ENCODE assay signal across 8 mouse cellular contexts in the genomic region with DNA sequence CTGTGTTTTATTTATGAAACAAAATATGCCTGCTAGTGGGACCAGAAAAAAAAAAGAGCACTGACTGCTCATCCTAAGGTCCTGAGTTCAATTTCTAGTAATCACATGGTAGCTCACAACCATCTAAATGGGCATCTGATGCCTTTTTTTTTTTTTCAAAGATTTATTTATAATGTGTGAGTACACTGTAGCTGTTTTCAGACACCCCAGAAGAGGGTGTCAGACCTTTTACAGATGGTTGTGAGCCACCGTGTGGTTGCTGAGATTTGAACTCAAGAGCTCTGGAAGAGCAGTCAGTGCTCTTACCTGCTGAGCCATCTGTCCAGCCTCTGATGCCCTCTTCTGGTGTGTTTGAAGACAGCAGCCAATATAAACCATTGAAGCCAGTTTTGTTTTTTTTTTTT. TPM values are rescaled to one million over a fixed set of nuclear protein-coding genes. Genes with fewer than 3 reads are reported as not detected.
DNase-seq lines count a peak whose midpoint lies in the region; ATAC-seq and TF ChIP-seq lines count a peak whose summit lies in the region.

No protein-coding gene starts in this region.

- ATAC-seq in CD4-positive, CD25-positive, alpha-beta regulatory T cell, adult 4 months = no peak
- no peak for ATAC-seq in hindbrain, postnatal 0 days

- no peak for TF ChIP-seq EP300 in CH12.LX (IDR thresholded peaks at IDR 0.05; ENCODE audit: low read length)

- in situ Hi-C loops in CH12.LX (cut with MboI; ENCODE audit: low pct_ligation_motif_present, low pct_unique_long_range_greater_than_20kb, low sequenced_read_pairs) = loop anchor here (25.0 kb wide), 1 partner anchor 408 kb away; a partner anchor contains a TSS

- H3K4me3 ChIP-seq in layer of hippocampus, adult 2 months = no peak overlapping the region
- no peak overlapping the region for H3K4me3 ChIP-seq in CH12.LX (replicated peaks in 1 of 3; ENCODE audit: low read depth in 2 of 3, low read length in 2 of 3, poor library complexity in 1 of 3)
- H3K4me3 ChIP-seq in hindbrain, postnatal 0 days (ENCODE audit: low read length) = no peak overlapping the region

- H3K4me2 ChIP-seq in CH12.LX (ENCODE audit: insufficient read depth, low read depth, poor library complexity, severe bottlenecking) = no peak overlapping the region
- no peak overlapping the region for H3K4me2 ChIP-seq in hindbrain, postnatal 0 days (ENCODE audit: low read depth, low read length)

- TF ChIP-seq RAD21 in CH12.LX (IDR thresholded peaks at IDR 0.05; ENCODE audit: low read depth, low read length) = no peak

- peaks cover 0 to 22% of the 10 kb centered on the region in 2 experiments; a peak in 2 of 4 replicates for H3K4me1 ChIP-seq in CH12.LX (ENCODE audit: control insufficient read depth in 1 of 2, insufficient read depth in 2 of 2)
- H3K4me1 ChIP-seq in hindbrain, postnatal 0 days (ENCODE audit: insufficient read depth, low read length) = 0 out of 2 replicates have a peak, but pooled peaks cover 7% of the 10 kb centered on the region

- peaks cover 11% of the 10 kb centered on the region for H3K79me2 ChIP-seq in CH12.LX (replicated peaks; ENCODE audit: control insufficient read depth, extremely low read depth, insufficient read depth, poor library complexity, severe bottlenecking)

- TF ChIP-seq CTCF in layer of hippocampus, adult 2 months (conservative IDR thresholded peaks at IDR 0.05) = peak; percentile 65
- TF ChIP-seq CTCF in CH12.LX (conservative IDR thresholded peaks at IDR 0.05 in 1 of 2, IDR thresholded peaks at IDR 0.05 in 1 of 2; ENCODE audit: low read depth in 2 of 2, low read length in 2 of 2) = peak; percentile 38 to 54; a peak in 3 of 4 replicates
- peak; percentile 53 for TF ChIP-seq CTCF in hindbrain, postnatal 0 days (IDR thresholded peaks at IDR 0.05; ENCODE audit: low read depth)

- TF ChIP-seq POLR2A in CH12.LX (IDR thresholded peaks at IDR 0.05; ENCODE audit: low read depth, low read length) = no peak; the same call in 1 of the 2 replicates

- H3K9me3 ChIP-seq in CH12.LX (replicated peaks; ENCODE audit: low read length) = no peaks in the 10 kb centered on the region
- H3K9me3 ChIP-seq in hindbrain, postnatal 0 days (ENCODE audit: low read length) = no peaks in the 10 kb centered on the region

- H3K36me3 ChIP-seq in CH12.LX (replicated peaks in 1 of 2; ENCODE audit: control insufficient read depth in 1 of 2, insufficient read depth in 1 of 2, low read length in 1 of 2) = peaks cover 17 to 23% of the 10 kb centered on the region in 2 experiments
- peaks cover 9% of the 10 kb centered on the region for H3K36me3 ChIP-seq in hindbrain, postnatal 0 days (ENCODE audit: insufficient read depth, low read length)

- no peaks in the 10 kb centered on the region for H3K27me3 ChIP-seq in CH12.LX (replicated peaks)
- H3K27me3 ChIP-seq in hindbrain, postnatal 0 days (ENCODE audit: insufficient read depth, low read length) = no peaks in the 10 kb centered on the region

- dilution Hi-C loops in CH12.LX (cut with MboI; ENCODE audit: extremely low pct_ligation_motif_present, extremely low pct_unique_long_range_greater_than_20kb, low sequenced_read_pairs) = no loop called here

- H3K9ac ChIP-seq in CH12.LX (ENCODE audit: insufficient read depth, low read depth) = no peak overlapping the region
- H3K9ac ChIP-seq in hindbrain, postnatal 0 days (replicated peaks; ENCODE audit: low read length) = no peak overlapping the region

- 55% methylated on average over 1 of the region's 1 CpGs for WGBS in hindbrain, postnatal 0 days

- peak; percentile 62 for DNase-seq in CD4-positive, CD25-positive, alpha-beta regulatory T cell, adult 2 months (ENCODE audit: low read depth, low spot score)
- no peak for DNase-seq in layer of hippocampus, adult 2 months (ENCODE audit: low spot score in 2 of 2)
- DNase-seq in layer of hippocampus, adult 11-12 months (ENCODE audit: low spot score) = no peak
- peak; percentile 63 for DNase-seq in CH12.LX (ENCODE audit: extremely low read depth)
- no peak for DNase-seq in hindbrain, postnatal 0 days (ENCODE audit: low spot score)
- DNase-seq in urinary bladder, postnatal 36 days (ENCODE audit: low spot score in 2 of 2) = no peak
- DNase-seq in cerebellum, adult 9-10 months = no peak

- no peak overlapping the region for H3K27ac ChIP-seq in layer of hippocampus, adult 2 months
- H3K27ac ChIP-seq in CH12.LX (ENCODE audit: insufficient read depth, low read depth) = no peak overlapping the region
- H3K27ac ChIP-seq in hindbrain, postnatal 0 days = no peak overlapping the region

TF ChIP-seq in CH12.LX, 34 proteins besides CTCF, POLR2A, EP300 and RAD21:
- TF ChIP-seq MAZ (IDR thresholded peaks at IDR 0.05; ENCODE audit: low read depth, low read length) (no peak), PAX5 (IDR thresholded peaks at IDR 0.05; ENCODE audit: low read length) (no peak), NELFE (IDR thresholded peaks at IDR 0.05; ENCODE audit: low read depth, low read length) (no peak), ZNF384 (IDR thresholded peaks at IDR 0.05; ENCODE audit: low read depth, low read length) (peak; percentile 82), CHD1 (IDR thresholded peaks at IDR 0.05; ENCODE audit: low read depth, low read length) (no peak), CHD2 (IDR thresholded peaks at IDR 0.05; ENCODE audit: low read length) (peak; percentile 48; the same call in 1 of the 2 replicates), ZMIZ1 (IDR thresholded peaks at IDR 0.05; ENCODE audit: low read depth, low read length) (peak; percentile 82), MEF2A (IDR thresholded peaks at IDR 0.05; ENCODE audit: borderline replicate concordance, low read depth, low read length) (0 out of 2 replicates have a peak, but pooled peaks have one; percentile 29), MYC (IDR thresholded peaks at IDR 0.05; ENCODE audit: low read depth, low read length) (0 out of 2 replicates have a peak, but pooled peaks have one; percentile 26)

RNA-seq across cellular contexts. Expression of a gene that starts 7.2 kb away (rescaled TPM):
- polyA plus RNA-seq in CD4-positive, CD25-positive, alpha-beta regulatory T cell, adult 4 months (2017; shearing (Covaris generic)) = 1,000 to 10,000 TPM; 1,562 to 1,754 TPM
- total RNA-seq in layer of hippocampus, adult 2 months (2021) = 100 to 1,000 TPM; 285 to 322 TPM
- total RNA-seq in CH12.LX (2012; rRNA removed) (340 and 455 TPM in 2 replicates), CH12.LX (2014; rRNA removed) (567 and 573 TPM in 2 replicates)
- 862 and 889 TPM in 2 replicates for polyA plus RNA-seq in CH12.LX (2012; ENCODE audit: insufficient read length, low read depth)
- total RNA-seq in hindbrain, postnatal 0 days (2014; rRNA removed) = 603 and 627 TPM in 2 replicates
- polyA plus RNA-seq in hindbrain, postnatal 0 days (2015; fragmentation: Nextera tagmentation; extraction: Ambion mirVana) = 2,179 and 2,253 TPM in 2 replicates

RNA-seq across cellular contexts. Expression of a gene that starts 8.0 kb away (rescaled TPM):
- polyA plus RNA-seq in CD4-positive, CD25-positive, alpha-beta regulatory T cell, adult 4 months (2017; shearing (Covaris generic)) = 10 to 100 TPM; 13.1 to 18.4 TPM
- total RNA-seq in layer of hippocampus, adult 2 months (2021) = 10 to 100 TPM; 13.3 to 13.5 TPM
- total RNA-seq in CH12.LX (2012; rRNA removed) (340 and 413 TPM in 2 replicates), CH12.LX (2014; rRNA removed) (228 and 263 TPM in 2 replicates)
- 293 and 300 TPM in 2 replicates for polyA plus RNA-seq in CH12.LX (2012; ENCODE audit: insufficient read length, low read depth)
- total RNA-seq in hindbrain, postnatal 0 days (2014; rRNA removed) = 51.5 and 52.3 TPM in 2 replicates
- 60.3 and 61.7 TPM in 2 replicates for polyA plus RNA-seq in hindbrain, postnatal 0 days (2015; fragmentation: Nextera tagmentation; extraction: Ambion mirVana)

RNA-seq across cellular contexts. Expression of a gene that starts 9.6 kb away (rescaled TPM):
- 10 to 100 TPM; 10.4 to 16.1 TPM for polyA plus RNA-seq in CD4-positive, CD25-positive, alpha-beta regulatory T cell, adult 4 months (2017; shearing (Covaris generic))
- 10 to 100 TPM; 26.3 to 30.8 TPM for total RNA-seq in layer of hippocampus, adult 2 months (2021)
- 22.2 and 24.7 TPM in 2 replicates for total RNA-seq in CH12.LX (2012; rRNA removed)
- 18.5 and 20.9 TPM in 2 replicates for total RNA-seq in CH12.LX (2014; rRNA removed)
- polyA plus RNA-seq in CH12.LX (2012; ENCODE audit: insufficient read length, low read depth) = 30.5 and 35.0 TPM in 2 replicates
- 47.1 and 50.2 TPM in 2 replicates for total RNA-seq in hindbrain, postnatal 0 days (2014; rRNA removed)
- 22.8 and 24.5 TPM in 2 replicates for polyA plus RNA-seq in hindbrain, postnatal 0 days (2015; fragmentation: Nextera tagmentation; extraction: Ambion mirVana)

RNA-seq across cellular contexts. Expression of a gene that starts 46.0 kb away (rescaled TPM):
- polyA plus RNA-seq in CD4-positive, CD25-positive, alpha-beta regulatory T cell, adult 4 months (2017; shearing (Covaris generic)) = not detected
- 1 to 10 TPM; 6.4 to 6.6 TPM for total RNA-seq in layer of hippocampus, adult 2 months (2021)
- total RNA-seq in CH12.LX (2012; rRNA removed) (3.4 and 6.3 TPM in 2 replicates), CH12.LX (2014; rRNA removed) (0.09 and 0.42 TPM in 2 replicates)
- 0.59 and 0.91 TPM in 2 replicates for polyA plus RNA-seq in CH12.LX (2012; ENCODE audit: insufficient read length, low read depth)
- total RNA-seq in hindbrain, postnatal 0 days (2014; rRNA removed) = 1.7 and 3.1 TPM in 2 replicates
- 2.2 and 2.8 TPM in 2 replicates for polyA plus RNA-seq in hindbrain, postnatal 0 days (2015; fragmentation: Nextera tagmentation; extraction: Ambion mirVana)

RNA-seq across cellular contexts. Expression of a gene that starts 57.2 kb away (rescaled TPM):
- 100 to 1,000 TPM in 1 of 2 experiments, 10 to 100 TPM in 1; 73.8 to 138 TPM for polyA plus RNA-seq in CD4-positive, CD25-positive, alpha-beta regulatory T cell, adult 4 months (2017; shearing (Covaris generic))
- total RNA-seq in layer of hippocampus, adult 2 months (2021) = 1 to 10 TPM; 1.3 to 2.1 TPM
- total RNA-seq in CH12.LX (2012; rRNA removed) (12.2 and 14.0 TPM in 2 replicates), CH12.LX (2014; rRNA removed) (8.9 and 9.6 TPM in 2 replicates)
- 15.7 and 16.8 TPM in 2 replicates for polyA plus RNA-seq in CH12.LX (2012; ENCODE audit: insufficient read length, low read depth)
- 0.65 and 1.3 TPM in 2 replicates for total RNA-seq in hindbrain, postnatal 0 days (2014; rRNA removed)
- polyA plus RNA-seq in hindbrain, postnatal 0 days (2015; fragmentation: Nextera tagmentation; extraction: Ambion mirVana) = 0.65 and 0.96 TPM in 2 replicates

Comparison
In these comparisons a context has a peak if more than half of its experiments do, and no peak if none do; other contexts are left out.
1. DNase-seq: peak in CD4-positive, CD25-positive, alpha-beta regulatory T cell, adult 2 months (single experiment) and CH12.LX (single experiment); none in layer of hippocampus, adult 2 months (0 of 2), layer of hippocampus, adult 11-12 months (single experiment), hindbrain, postnatal 0 days (single experiment), urinary bladder, postnatal 36 days (0 of 2) and cerebellum, adult 9-10 months (single experiment).
2. Peak in every context shown above with its lines, with median percentiles within 50 percentile points of each other: CTCF ChIP-seq.